Mouse (Mus musculus) right cerebral cortex, adult 18-20 months (tissue): Measurements from ENCODE around the gene Asic5.

ENCODE experiments used
- DNase-seq: peaks from one replicate; pipeline ENCODE4 v3.0.0; 2022; ENCODE audit warnings: mixed read lengths

Asic5 gene

DNA sequence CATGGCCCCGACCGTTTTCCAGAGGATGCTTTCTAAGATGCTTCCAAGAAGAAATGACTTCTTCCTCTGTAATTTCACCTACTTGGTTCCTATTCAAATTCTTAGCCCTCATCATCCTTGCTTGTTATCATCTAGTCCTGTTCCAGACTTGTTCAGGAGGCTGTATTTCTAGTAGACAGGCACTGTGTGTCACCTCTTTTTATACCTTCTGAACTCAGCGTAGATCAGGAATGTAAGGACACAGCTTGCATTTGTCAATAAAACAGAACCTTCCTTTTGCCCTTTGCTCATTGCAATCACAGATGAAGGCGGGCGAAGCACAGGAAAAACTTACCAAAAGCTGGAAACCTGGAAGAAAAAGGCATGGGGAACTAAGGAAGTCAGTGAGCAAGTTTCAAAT, at the start of gene Asic5:
Gene Asic5 (plus strand): TSS at position 301 of the 400 bp plus-strand sequence.
- DNase-seq = no peak

GRCm38 (mm10) chr3:81933348-81933747, 48.7 kb upstream of the Asic5 start:
- no peak for DNase-seq

DNA sequence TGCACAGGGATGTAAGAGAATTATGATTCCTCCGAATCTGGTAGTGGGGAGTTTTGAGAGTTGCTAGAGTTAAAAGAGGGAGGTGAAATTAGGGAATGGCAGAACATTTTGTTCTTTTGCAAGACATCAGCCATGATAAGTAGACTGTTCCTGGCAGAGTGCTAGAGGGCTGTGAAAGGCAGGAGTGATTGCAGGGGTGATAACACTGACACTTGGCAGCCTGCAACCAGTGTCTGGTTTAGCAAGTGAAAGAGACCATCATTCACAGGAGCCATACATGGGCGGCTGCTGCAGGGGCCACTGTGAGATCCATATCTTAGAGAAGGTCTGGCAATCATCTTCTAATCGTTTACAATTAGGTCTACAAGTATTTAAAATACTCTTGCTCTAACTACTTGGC, 43.2 kb upstream of the Asic5 start:
- no peak for DNase-seq

GRCm38 (mm10) chr3:81942341-81942740, 39.7 kb upstream of the Asic5 start:
- DNase-seq = no peak

- DNase-seq = no peak
Measured at GRCm38 (mm10) chr3:81943097-81943496, 39.0 kb upstream of the Asic5 start.

GRCm38 (mm10) chr3:81944851-81945393, 37.2 kb upstream of the Asic5 start:
- DNase-seq = no peak

DNA sequence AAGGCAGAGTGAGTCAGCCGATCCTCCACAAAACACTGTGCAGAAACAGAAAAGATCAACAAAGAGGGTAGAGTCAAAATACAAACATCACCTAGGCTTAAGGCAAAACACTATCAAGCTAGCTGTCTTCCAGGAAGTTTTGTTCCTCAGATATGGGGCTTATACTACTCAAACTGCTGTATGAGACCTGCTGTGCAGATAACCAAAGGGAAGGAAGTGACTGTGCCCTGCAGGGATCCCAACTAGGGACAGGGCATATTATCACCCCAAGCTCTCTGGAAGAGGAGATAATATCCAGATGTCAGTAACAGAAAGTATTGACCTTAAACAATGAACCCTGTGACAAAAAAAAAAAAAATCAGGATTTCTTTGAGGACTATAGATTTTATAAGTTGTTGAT, 33.0 kb upstream of the Asic5 start:
- no peak for DNase-seq

- DNase-seq = no peak
Measured at GRCm38 (mm10) chr3:81951785-81952184, 30.3 kb upstream of the Asic5 start.

- no peak for DNase-seq
Measured at GRCm38 (mm10) chr3:81957484-81957883, 24.6 kb upstream of the Asic5 start.

- DNase-seq = no peak
Measured at GRCm38 (mm10) chr3:81961336-81961735, 20.8 kb upstream of the Asic5 start.

DNA sequence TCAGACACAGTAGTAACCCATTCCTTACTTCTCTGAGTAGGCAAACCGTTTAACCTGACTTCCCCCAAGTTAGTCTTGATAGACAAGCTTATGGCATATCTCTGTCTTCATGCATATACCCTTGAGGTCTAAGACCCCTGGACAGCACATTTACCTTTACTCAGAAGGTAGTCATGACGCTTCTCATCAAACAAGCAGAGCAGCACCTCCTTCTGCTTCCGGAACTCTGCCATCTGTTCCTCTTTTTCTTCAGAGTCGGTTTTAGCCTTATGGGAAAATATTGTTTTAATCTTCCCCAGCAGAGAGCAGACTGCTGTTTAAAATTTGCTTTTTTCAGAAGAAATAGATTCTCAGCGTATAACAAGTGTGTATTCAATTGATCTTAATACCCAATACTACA, 18.3 kb upstream of the Asic5 start:
- DNase-seq = no peak

DNA sequence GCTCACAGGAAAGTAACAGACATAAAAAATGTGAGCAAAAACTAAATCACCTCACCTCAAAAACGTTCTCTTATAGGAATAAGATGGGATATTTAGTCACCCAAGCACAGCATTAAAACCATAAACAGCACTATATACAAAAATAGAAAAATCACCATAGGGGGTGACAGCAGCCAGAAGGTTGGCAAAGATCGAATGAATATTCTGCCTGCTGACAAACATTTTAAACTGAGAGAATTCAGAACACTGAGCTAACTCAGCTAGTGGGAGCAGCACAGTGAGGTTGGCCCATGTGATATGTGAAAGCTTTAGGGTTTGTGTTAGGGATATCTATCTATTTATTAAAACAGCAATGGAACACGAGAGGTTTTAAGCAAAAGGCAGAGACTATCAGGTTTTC, 17.5 kb upstream of the Asic5 start:
- no peak for DNase-seq

- DNase-seq = no peak
Measured at GRCm38 (mm10) chr3:81975607-81976006, 6.5 kb upstream of the Asic5 start.

- no peak for DNase-seq
Measured at GRCm38 (mm10) chr3:81976102-81976501, 6.0 kb upstream of the Asic5 start, which contains the start of gene Tdo2. Gene Tdo2, minus strand, starts transcription at chr3:81976202.

GRCm38 (mm10) chr3:81981576-81981975, 514 bp upstream of the Asic5 start:
- DNase-seq = no peak

GRCm38 (mm10) chr3:81983120-81983895, 1.2 kb downstream of the Asic5 start:
- DNase-seq = no peak

- DNase-seq = no peak
Measured at GRCm38 (mm10) chr3:81985100-81985499, 3.0 kb downstream of the Asic5 start.

DNA sequence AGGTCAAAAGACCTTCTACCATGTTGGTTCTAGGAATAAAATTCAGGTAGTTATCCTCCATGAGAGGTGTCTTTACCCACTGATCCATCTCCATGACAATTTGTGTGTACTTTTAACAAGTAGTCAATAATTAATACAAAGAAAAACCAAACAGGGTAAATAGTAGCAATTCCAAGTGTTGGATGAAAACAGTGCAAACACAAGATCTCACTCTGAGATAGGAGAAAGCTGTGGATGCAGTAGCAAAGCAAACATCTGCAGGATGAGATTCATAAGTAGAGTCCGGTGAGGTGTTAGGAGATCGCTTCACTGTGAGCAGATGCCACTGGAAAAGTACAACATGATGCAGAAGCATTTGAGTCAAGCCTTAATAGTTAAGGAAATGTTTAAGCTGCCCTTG, 4.0 kb downstream of the Asic5 start:
- no peak for DNase-seq

DNA sequence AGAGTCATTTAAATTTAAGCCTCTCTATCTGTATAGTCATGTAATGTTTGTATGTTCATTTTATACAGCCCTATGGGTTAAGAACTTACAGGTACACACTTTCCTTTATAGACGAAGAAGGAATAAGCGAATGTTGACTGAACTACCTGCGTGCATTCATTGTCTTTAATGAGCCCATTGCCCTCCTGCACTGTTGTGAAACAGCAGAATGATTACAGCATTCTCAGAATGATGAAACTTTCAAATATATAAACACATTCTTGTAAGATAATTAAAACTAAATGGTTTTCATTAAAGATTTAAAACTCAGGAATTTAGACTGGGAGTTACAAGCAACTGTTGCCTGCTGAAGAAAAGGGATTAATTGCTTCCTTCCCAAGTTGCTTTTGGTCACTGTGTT, 5.5 kb downstream of the Asic5 start:
- no peak for DNase-seq

- no peak for DNase-seq
Measured at GRCm38 (mm10) chr3:81989692-81990141, 7.6 kb downstream of the Asic5 start.

DNA sequence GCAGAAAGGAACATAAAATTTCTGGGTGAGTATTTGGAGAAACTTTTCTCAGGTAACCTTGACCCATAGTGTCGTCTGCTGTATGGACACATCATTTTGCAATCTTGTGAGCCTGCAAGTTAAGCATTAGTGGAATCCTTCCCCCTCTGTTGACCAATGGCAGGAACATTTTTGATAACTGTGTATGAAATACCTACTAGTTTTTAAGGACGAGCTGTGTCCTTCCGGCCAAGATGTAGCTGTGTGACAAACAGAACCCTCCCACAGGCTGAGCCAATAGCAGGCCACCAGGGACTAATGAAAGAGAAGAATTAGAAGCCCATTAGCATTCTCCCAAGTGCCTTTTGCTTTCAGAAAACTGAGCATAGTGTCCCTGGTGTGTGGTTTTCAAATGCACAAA, 8.4 kb downstream of the Asic5 start:
- DNase-seq = no peak

GRCm38 (mm10) chr3:81995371-81995770, 13.3 kb downstream of the Asic5 start:
- DNase-seq = no peak

GRCm38 (mm10) chr3:81995988-81996387, 13.9 kb downstream of the Asic5 start:
- DNase-seq = peak; percentile 16

DNA sequence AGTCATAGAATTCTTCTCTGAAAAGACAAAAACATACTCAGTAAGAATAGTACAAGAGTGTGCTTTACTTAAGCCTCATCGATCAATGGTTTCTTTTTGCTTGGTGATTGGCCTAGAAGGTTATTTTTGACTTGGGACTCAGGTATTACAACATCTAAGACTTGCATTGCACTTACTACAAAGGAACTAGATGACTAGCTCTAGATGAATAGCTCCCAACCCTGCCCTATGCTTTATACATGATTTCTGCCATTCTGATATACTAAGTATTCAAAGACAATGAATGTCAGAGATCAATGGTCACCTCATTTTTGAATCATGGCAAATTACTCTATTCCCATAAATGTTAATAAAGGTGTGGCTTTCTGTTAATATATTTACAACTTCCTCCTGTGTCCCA, 24.9 kb downstream of the Asic5 start:
- DNase-seq = no peak
